Mouse (Mus musculus) brain, embryonic 14.5 days (tissue): ENCODE measurements around the gene Hsf4.

Experiments
- CTCF ChIP-seq: fragments of 200-500 bp; IDR thresholded peaks from 2 replicates; pipeline ENCODE4 v1.5.1; 2012; ENCODE audit warnings: inconsistent platforms, mild to moderate bottlenecking, moderate library complexity, borderline replicate concordance; ENCODE audit not compliant: insufficient read depth, insufficient read length; ENCODE audit errors: extremely low read depth
- POLR2A ChIP-seq: fragments of 200-500 bp; IDR thresholded peaks from 2 replicates; pipeline ENCODE4 v1.6.1; 2012; ENCODE audit warnings: mild to moderate bottlenecking, inconsistent platforms, borderline replicate concordance; ENCODE audit not compliant: poor library complexity, insufficient read depth, insufficient read length, severe bottlenecking; ENCODE audit errors: extremely low read depth

- TF ChIP-seq CTCF (peak; percentile 59), POLR2A (no peak)
Observed at GRCm38 (mm10) chr8:105283074-105283473, 13.5 kb downstream of the Hsf4 start.
